Mouse (Mus musculus) liver, embryonic 15.5 days (tissue): ENCODE measurements around the gene Cdk17. TPM values are rescaled to one million over a fixed set of nuclear protein-coding genes. Genes with fewer than 3 reads are reported as not detected.
A peak's percentile ranks its signal among the peaks of the same experiment; 100 is the strongest.
"Not testable (repeated sequence)": the region's sequence is repeated elsewhere in the genome, so short reads cannot be mapped to it uniquely, and the experiment has no call there.

Experiments
- ATAC-seq: fragments of 200-750 bp; cut with Nextera tagmentation; 2 replicates; pipeline ENCODE4 v1.8.0; 2017; ENCODE audit warnings: moderate number of reproducible peaks, mild to moderate bottlenecking, moderate library complexity; ENCODE audit not compliant: insufficient read depth
- H3K27ac ChIP-seq: fragments of 300-500 bp; sonication (generic); replicated peaks from 2 replicates; pipeline ENCODE4 v1.5.1; 2015; ENCODE audit warnings: mild to moderate bottlenecking, inconsistent platforms
- H3K27me3 ChIP-seq: fragments of 300-500 bp; sonication (generic); 2 replicates; pipeline ENCODE4 v1.6.1; 2015; ENCODE audit warnings: mild to moderate bottlenecking, inconsistent platforms
- H3K36me3 ChIP-seq: fragments of 300-500 bp; sonication (generic); replicated peaks from 2 replicates; pipeline ENCODE4 v1.6.1; 2015; ENCODE audit warnings: moderate library complexity, mild to moderate bottlenecking, inconsistent platforms
- H3K4me1 ChIP-seq: fragments of 300-500 bp; sonication (generic); replicated peaks from 2 replicates; pipeline ENCODE4 v1.6.1; 2015; ENCODE audit warnings: inconsistent platforms
- H3K4me2 ChIP-seq: fragments of 300-500 bp; sonication (generic); 2 replicates; pipeline ENCODE4 v1.6.1; 2015; ENCODE audit warnings: moderate library complexity, mild to moderate bottlenecking, inconsistent platforms
- H3K4me3 ChIP-seq: fragments of 300-500 bp; sonication (generic); replicated peaks from 2 replicates; pipeline ENCODE4 v1.5.1; 2015; ENCODE audit warnings: mild to moderate bottlenecking, inconsistent platforms
- H3K9ac ChIP-seq: fragments of 300-500 bp; sonication (generic); 2 replicates; pipeline ENCODE4 v1.6.1; 2015; ENCODE audit warnings: moderate library complexity, mild to moderate bottlenecking, inconsistent platforms
- H3K9me3 ChIP-seq: fragments of 300-500 bp; sonication (generic); replicated peaks from 2 replicates; pipeline ENCODE4 v1.6.1; 2016; ENCODE audit warnings: inconsistent platforms
- WGBS: fragments of 180-500 bp; shearing (Covaris S2); methylation state at CpG from one replicate; pipeline ENCODE4 v1.1.7; 2015; ENCODE audit warnings: mixed read lengths; ENCODE audit not compliant: insufficient replicate concordance; 5-methylcytosine and 5-hydroxymethylcytosine counted together
- polyA plus RNA-seq: library from polyadenylated mRNA; unstranded; fragments of >200 nt; fragmentation: Nextera tagmentation; extraction: Ambion mirVana; gene quantifications from 2 replicates; pipeline ENCODE4 v1.2.1, GENCODE M21; 2015

The Cdk17 gene
- polyA plus RNA-seq, 1 experiment from 2014 or later: 10.1 TPM

DNA sequence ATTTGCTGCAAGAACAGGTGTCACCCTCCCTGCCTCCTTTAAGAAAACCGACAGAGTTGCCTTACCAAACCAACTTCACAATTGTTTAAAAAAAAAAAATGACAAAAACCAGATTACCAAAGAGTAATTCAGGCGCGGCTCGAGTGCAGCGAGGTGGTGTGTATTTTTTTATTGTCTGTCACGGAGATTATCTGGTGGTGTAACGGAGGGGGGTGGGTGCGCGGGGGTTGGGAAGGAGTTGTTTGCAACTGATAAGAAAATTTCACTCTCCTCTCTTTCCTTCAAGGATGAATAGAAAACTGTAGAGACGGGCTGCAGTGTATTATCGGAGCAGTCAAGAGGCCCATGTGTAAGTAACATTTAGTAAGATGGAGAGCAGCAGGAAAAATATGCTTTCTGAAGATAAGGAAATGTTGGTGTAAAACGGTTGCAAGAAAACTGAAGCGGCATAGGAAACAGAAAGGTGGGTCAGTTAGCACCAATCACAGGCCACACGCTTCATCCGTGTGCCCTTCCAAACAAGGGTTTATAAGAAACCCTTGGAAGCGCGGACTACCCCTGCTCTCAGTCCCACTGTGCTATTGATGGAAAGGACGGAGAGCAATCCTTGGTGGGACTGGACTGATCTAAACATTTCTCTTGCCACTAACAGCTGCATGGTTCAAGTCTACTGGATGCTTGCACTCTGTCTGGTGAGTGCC is 17.2 kb upstream of the Cdk17 start:
- peak; percentile 94 for ATAC-seq
- H3K4me2 ChIP-seq: peak overlapping the region; percentile 72
- peak overlapping the region; percentile 98 for H3K27ac ChIP-seq
- peak overlapping the region; percentile 62 for H3K9ac ChIP-seq
- 3% methylated on average over 18 of the region's 18 CpGs for WGBS
- H3K9me3 ChIP-seq: no peaks in the 10 kb centered on the region
- H3K27me3 ChIP-seq: no peaks in the 10 kb centered on the region
- H3K36me3 ChIP-seq: no peaks in the 10 kb centered on the region
- H3K4me3 ChIP-seq: peak overlapping the region; percentile 57
- H3K4me1 ChIP-seq: peaks cover 44% of the 10 kb centered on the region

DNA sequence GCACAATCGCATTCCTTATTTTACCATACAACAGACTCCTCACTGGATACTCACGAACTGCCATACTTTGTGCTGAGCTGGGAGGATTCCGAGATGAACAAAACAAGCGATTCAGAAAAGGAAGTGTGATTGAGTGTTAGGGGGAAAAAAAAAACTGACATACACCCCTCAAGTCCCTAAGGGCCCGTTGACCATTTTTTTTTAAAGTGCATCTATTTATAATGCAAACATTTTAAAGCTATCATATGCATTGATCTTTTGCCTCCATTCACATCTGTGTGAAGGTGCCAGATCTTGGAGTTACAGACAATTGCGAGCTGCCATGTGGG is 16.7 kb upstream of the Cdk17 start:
- 14% methylated on average over 6 of the region's 6 CpGs for WGBS
- H3K9ac ChIP-seq: peak overlapping the region; percentile 43
- peaks cover 44% of the 10 kb centered on the region for H3K4me1 ChIP-seq
- no peaks in the 10 kb centered on the region for H3K36me3 ChIP-seq
- H3K4me2 ChIP-seq: peak overlapping the region; percentile 72
- H3K4me3 ChIP-seq: peak overlapping the region; percentile 57
- H3K9me3 ChIP-seq: no peaks in the 10 kb centered on the region
- ATAC-seq: no peak
- H3K27me3 ChIP-seq: no peaks in the 10 kb centered on the region
- H3K27ac ChIP-seq: peak overlapping the region; percentile 98

DNA sequence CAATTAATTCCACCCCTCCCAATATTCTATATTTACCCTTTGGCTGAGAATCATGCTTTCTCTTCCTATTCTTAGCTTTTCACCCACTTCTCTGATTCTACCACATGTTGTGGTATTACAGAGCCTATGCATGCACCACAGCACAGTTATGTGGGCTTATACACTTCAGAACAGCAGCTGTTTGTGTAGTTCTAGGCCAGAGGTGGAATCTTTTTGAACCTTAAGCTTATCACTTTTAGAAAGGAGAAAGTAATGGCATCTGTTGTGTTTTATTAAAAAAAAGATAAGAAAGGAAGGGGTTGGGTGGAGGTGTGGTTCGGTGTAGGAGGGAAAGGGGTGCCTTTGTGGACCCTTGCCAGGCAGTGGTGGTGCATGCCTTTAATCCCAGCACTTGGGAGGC is 16.1 kb upstream of the Cdk17 start:
- Histone ChIP-seq H3K4me1 (peaks cover 44% of the 10 kb centered on the region), H3K9ac (peak overlapping the region; percentile 28; the same call in 1 of the 2 replicates), H3K27me3 (no peaks in the 10 kb centered on the region), H3K36me3 (no peaks in the 10 kb centered on the region), H3K4me2 (peak overlapping the region; percentile 72), H3K27ac (peak overlapping the region; percentile 98), H3K9me3 (no peaks in the 10 kb centered on the region), H3K4me3 (0 out of 2 replicates have a peak overlapping the region, but pooled peaks have one; percentile 57)
- ATAC-seq: peak; percentile 13; the same call in 1 of the 2 replicates
- 13% methylated on average over 1 of the region's 1 CpGs for WGBS

DNA sequence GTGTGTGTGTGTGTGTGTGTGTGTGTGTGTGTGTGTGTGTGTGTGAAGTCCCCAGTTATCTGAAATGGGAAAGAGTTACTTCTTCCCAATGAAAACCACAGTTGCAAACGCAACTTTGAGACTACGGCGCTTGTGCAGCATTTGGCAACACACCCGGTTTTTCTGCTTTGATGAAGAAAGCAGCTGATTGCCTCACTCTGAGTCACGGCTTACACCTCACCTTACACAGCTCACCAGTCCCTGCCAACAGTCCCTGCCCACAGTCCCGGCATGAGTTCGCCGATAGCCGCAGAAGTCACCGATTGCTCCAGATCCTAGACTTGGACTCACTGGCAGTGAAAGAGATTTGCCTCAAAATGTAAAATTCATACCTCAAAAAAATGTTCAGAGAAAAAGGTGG is 15.6 kb upstream of the Cdk17 start:
- Histone ChIP-seq H3K4me2 (peak overlapping the region; percentile 72), H3K9ac (no peak overlapping the region), H3K9me3 (no peaks in the 10 kb centered on the region), H3K4me3 (no peak overlapping the region), H3K27ac (peak overlapping the region; percentile 98), H3K27me3 (no peaks in the 10 kb centered on the region), H3K4me1 (peaks cover 44% of the 10 kb centered on the region), H3K36me3 (no peaks in the 10 kb centered on the region)
- 32% methylated on average over 10 of the region's 10 CpGs for WGBS
- peak; percentile 8; the same call in 1 of the 2 replicates for ATAC-seq

DNA sequence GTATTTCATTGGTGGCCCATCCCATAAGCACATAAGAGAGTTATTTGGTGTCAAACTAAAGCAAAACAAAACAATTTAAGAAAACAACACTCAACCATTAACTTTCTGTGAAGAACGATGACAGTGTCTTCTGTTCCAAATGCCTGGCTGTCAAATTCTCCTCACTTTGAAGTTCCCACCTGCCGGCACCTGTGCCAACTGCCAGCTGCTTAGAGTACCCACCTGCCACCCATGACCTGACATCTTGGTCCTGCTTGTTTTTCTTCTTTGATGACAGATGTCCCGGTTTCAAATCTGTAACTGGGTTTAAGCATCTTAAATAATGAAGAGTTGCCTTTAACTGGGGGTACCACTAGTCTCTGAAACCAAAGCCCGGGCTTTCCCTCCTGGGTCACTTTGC is 14.1 kb upstream of the Cdk17 start:
- H3K4me2 ChIP-seq: no peak overlapping the region
- peaks cover 35% of the 10 kb centered on the region for H3K4me1 ChIP-seq
- 88% methylated on average over 4 of the region's 4 CpGs for WGBS
- H3K36me3 ChIP-seq: no peaks in the 10 kb centered on the region
- no peak overlapping the region for H3K4me3 ChIP-seq
- H3K27ac ChIP-seq: 0 out of 2 replicates have a peak overlapping the region, but pooled peaks have one; percentile 98
- no peaks in the 10 kb centered on the region for H3K27me3 ChIP-seq
- H3K9ac ChIP-seq: no peak overlapping the region
- H3K9me3 ChIP-seq: no peaks in the 10 kb centered on the region
- ATAC-seq: no peak

DNA sequence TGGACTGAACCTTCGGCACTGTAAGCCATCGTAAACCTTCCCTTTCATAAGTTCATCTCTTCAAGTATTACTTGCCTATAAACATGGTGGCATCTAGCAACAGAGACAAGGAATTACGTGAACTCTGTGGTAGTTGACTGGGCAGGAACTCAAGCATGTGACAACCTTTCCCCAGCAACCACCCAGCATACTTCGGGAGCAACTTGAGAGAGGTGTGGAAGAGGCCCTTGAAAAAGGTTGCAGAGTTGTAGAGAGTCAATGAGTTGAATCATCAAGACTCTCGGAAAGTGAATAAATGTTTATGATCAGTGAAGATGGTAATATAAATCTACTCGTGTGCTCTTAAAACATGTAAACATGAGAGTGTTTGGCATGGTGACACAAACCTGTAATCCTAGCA is 13.0 kb upstream of the Cdk17 start:
- Histone ChIP-seq H3K4me3 (no peak overlapping the region), H3K4me1 (peaks cover 35% of the 10 kb centered on the region), H3K9me3 (no peaks in the 10 kb centered on the region), H3K27ac (no peak overlapping the region), H3K36me3 (no peaks in the 10 kb centered on the region), H3K4me2 (no peak overlapping the region), H3K9ac (no peak overlapping the region), H3K27me3 (no peaks in the 10 kb centered on the region)
- WGBS: 76% methylated on average over 6 of the region's 6 CpGs
- ATAC-seq: no peak

DNA sequence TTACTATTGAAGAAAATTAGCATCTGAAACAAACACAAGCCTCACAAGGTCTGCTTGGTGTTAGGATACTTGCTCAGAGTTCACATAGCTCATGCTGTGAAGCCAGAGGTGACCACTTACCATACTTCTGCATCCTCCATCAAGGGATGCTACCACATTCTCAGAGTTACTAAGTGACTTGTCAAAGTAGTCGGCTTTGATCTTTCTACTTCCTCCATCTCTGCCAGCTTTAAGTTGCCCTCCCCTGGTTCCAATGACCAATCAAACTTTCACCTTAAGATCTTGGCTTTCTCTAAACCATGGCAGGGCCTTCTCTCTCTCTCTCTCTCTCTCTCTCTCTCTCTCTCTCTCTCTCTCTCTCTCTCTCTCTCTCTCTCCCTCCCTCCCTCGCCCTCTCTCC is 11.1 kb upstream of the Cdk17 start:
- no peak for ATAC-seq
- H3K4me1 ChIP-seq: peaks cover 26% of the 10 kb centered on the region
- H3K27ac ChIP-seq: no peak overlapping the region
- 32% methylated on average over 1 of the region's 2 CpGs for WGBS
- H3K9ac ChIP-seq: no peak overlapping the region
- no peaks in the 10 kb centered on the region for H3K27me3 ChIP-seq
- H3K4me3 ChIP-seq: no peak overlapping the region
- H3K36me3 ChIP-seq: no peaks in the 10 kb centered on the region
- no peak overlapping the region for H3K4me2 ChIP-seq
- no peaks in the 10 kb centered on the region for H3K9me3 ChIP-seq

DNA sequence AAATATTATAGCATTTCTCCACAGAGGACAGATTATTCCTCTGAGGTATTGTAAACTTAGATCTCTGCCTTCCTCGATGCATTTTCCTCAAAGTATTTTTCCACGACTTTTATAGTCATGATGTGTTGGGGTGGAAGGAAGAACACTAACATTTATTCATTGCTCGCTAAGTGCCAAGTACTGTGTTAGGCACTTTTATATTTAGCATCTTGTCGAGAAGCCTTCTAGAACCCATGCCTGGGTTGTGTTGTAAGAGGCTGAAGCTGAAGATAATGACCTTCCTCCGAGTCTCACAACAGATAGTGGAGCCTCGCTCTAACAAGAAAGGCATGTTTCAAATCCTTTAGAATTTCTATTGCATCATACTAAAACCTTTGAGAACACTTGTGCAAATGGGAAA is 8.9 kb upstream of the Cdk17 start:
- Histone ChIP-seq H3K27me3 (no peaks in the 10 kb centered on the region), H3K9ac (no peak overlapping the region), H3K4me3 (no peak overlapping the region), H3K4me2 (no peak overlapping the region), H3K9me3 (no peaks in the 10 kb centered on the region), H3K4me1 (peaks cover 15% of the 10 kb centered on the region), H3K27ac (no peak overlapping the region), H3K36me3 (no peaks in the 10 kb centered on the region)
- 32% methylated on average over 6 of the region's 6 CpGs for WGBS
- no peak for ATAC-seq

DNA sequence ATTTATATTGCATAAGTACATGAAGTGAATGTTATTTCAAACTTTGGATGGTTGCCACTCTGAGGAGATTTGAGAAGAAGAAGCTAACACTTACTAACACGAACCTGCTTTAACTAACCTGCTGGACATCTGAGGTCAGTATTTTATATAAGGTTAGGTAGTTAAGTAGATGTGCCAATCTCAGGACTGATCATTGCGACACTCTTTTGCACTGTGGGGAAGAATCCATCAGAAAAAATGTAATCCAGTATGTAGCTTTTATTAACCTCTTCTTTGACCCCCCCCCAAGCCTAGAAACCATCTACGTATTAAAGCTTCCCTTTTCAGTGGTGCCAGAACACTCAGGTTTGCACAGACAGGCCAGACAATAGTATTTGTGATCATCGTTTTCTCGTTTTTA is 8.0 kb upstream of the Cdk17 start:
- 74% methylated on average over 5 of the region's 5 CpGs for WGBS
- no peak for ATAC-seq
- Histone ChIP-seq H3K4me1 (peaks cover 18% of the 10 kb centered on the region), H3K4me2 (no peak overlapping the region), H3K36me3 (no peaks in the 10 kb centered on the region), H3K9ac (no peak overlapping the region), H3K27me3 (no peaks in the 10 kb centered on the region), H3K9me3 (no peaks in the 10 kb centered on the region), H3K27ac (no peak overlapping the region), H3K4me3 (no peak overlapping the region)

DNA sequence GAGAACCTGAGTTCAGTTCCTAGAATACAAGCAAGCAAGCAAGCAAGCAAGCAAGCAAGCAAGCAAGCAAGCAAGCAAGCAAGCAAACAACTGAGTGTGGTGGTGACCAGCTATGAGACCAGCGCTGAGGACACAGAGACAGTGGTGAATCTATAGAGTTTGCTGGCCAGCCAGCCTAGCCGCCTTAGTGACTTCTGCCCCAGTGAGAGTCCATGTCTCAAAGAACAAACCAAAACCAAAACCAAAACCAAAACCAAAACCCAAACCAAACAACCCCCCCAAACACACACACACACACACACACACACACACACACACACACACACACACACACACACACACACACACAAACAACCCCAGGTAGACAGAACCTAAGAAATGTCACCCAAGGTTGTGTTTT is 7.3 kb upstream of the Cdk17 start:
- ATAC-seq, H3K4me3 ChIP-seq, H3K27me3 ChIP-seq, H3K36me3 ChIP-seq, H3K4me2 ChIP-seq, H3K9me3 ChIP-seq, H3K9ac ChIP-seq: not testable (repeated sequence)
- peak overlapping the region; percentile 24; the same call in 1 of the 2 replicates for H3K27ac ChIP-seq
- peaks cover 18% of the 10 kb centered on the region for H3K4me1 ChIP-seq
- WGBS: 81% methylated on average over 2 of the region's 2 CpGs

DNA sequence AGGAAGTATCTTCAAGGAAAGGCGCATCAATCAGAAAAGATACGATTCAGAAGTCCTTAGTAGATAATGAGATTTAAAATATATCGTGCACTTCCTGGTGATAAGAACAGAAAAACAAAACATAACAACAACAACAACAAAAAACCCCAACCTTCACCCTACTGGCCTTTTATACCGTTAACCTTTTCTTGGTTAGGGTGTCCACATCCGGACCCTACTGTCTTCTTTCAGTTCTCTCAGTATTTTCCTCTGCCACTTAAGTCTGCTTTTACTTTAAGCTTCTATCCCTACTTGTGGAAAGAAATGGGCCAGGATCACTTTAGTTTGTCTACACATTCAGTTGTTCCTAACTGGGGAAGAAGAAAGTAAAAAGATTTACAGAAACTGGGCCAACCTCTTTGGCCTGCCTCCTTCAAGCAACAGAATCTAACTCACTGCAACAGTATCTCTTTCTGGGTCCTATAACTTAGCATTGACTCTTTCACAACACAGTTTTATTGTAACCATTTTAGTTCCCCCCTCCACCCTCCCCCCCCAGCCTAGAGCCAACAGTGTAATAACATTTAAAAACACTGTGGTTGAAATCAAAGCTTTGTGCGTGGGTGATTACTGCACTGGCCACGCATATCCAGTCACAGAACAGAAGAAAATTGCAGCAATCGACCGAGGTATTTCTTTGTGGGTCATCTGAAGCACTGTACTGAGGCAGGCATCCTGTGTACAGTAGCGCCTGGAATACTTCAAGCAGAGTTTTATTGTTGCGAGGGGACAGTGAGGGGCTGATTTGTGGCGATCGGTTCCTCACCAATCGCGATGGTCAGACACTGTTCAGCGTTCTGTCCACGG is 801 bp upstream of the Cdk17 start:
- ATAC-seq: peak; percentile 38
- H3K4me3 ChIP-seq: peak overlapping the region; percentile 100
- H3K9ac ChIP-seq: peak overlapping the region; percentile 26; the same call in 1 of the 2 replicates

More for the DNA sequence above, 801 bp upstream of the Cdk17 start:
- H3K4me2 ChIP-seq: peak overlapping the region; percentile 70
- peaks cover 39% of the 10 kb centered on the region for H3K4me1 ChIP-seq
- 12% methylated on average over 17 of the region's 17 CpGs for WGBS
- no peaks in the 10 kb centered on the region for H3K36me3 ChIP-seq
- no peaks in the 10 kb centered on the region for H3K9me3 ChIP-seq
- peak overlapping the region; percentile 96 for H3K27ac ChIP-seq
- H3K27me3 ChIP-seq: no peaks in the 10 kb centered on the region
